Mouse (Mus musculus) neutrophil, adult 5-6 weeks (primary cell): ENCODE results near the gene Tspyl2. TPM values are rescaled to one million over a fixed set of nuclear protein-coding genes. Genes with fewer than 3 reads are reported as not detected.
"Not testable (repeated sequence)": the region's sequence is repeated elsewhere in the genome, so short reads cannot be mapped to it uniquely, and the experiment has no call there.

ENCODE experiments used
- ATAC-seq: fragments of 151-379, 151-347 bp; 2 replicates; pipeline ENCODE4 v1.8.0; 2017; ENCODE audit warnings: mild to moderate bottlenecking, moderate TSS enrichment; ENCODE audit not compliant: insufficient number of reproducible peaks, poor library complexity, low FRiP score, severe bottlenecking; ENCODE audit errors: extremely low read depth
- total RNA-seq: library from RNA; stranded (forward); fragments of 200-1000 nt; gene quantifications from 2 replicates; pipeline ENCODE4 v1.2.3, GENCODE M21; 2017

Tspyl2 gene
- total RNA-seq = 39.7 and 45.9 TPM in 2 replicates

GRCm38 (mm10) chrX:152342358-152342901, at the start of gene Tspyl2:
Gene Tspyl2 (minus strand): TSS chrX:152342425.
- peak; percentile 94 for ATAC-seq

- no peak for ATAC-seq
Observed at GRCm38 (mm10) chrX:152368397-152369273, 26.4 kb upstream of the Tspyl2 start, which contains the start of gene Gpr173. Gene Gpr173 (minus strand): TSS chrX:152368704.

GRCm38 (mm10) chrX:152368054-152368396, 25.8 kb upstream of the Tspyl2 start:
- no peak for ATAC-seq

- no peak for ATAC-seq
Observed at GRCm38 (mm10) chrX:152366418-152366817, 24.2 kb upstream of the Tspyl2 start.

- ATAC-seq = peak; percentile 82; the same call in 1 of the 2 replicates
Observed at GRCm38 (mm10) chrX:152352553-152353153, 10.4 kb upstream of the Tspyl2 start.

GRCm38 (mm10) chrX:152347041-152347440, 4.8 kb upstream of the Tspyl2 start:
- ATAC-seq = no peak

GRCm38 (mm10) chrX:152346587-152346986, 4.4 kb upstream of the Tspyl2 start:
- ATAC-seq = no peak

- ATAC-seq = no peak
Observed at GRCm38 (mm10) chrX:152342903-152343302, 678 bp upstream of the Tspyl2 start.

GRCm38 (mm10) chrX:152341496-152341895, 729 bp downstream of the Tspyl2 start:
- ATAC-seq = no peak

GRCm38 (mm10) chrX:152336546-152337332, 5.5 kb downstream of the Tspyl2 start:
- peak; percentile 90 for ATAC-seq

- not testable (repeated sequence) for ATAC-seq
Observed at GRCm38 (mm10) chrX:152336123-152336522, 6.1 kb downstream of the Tspyl2 start.

- not testable (repeated sequence) for ATAC-seq
Observed at GRCm38 (mm10) chrX:152329400-152329799, 12.8 kb downstream of the Tspyl2 start.

- no peak for ATAC-seq
Observed at GRCm38 (mm10) chrX:152327689-152328052, 14.6 kb downstream of the Tspyl2 start.

- peak; percentile 99 for ATAC-seq
Observed at GRCm38 (mm10) chrX:152326996-152327688, 15.1 kb downstream of the Tspyl2 start, which contains the start of gene Kantr. Gene Kantr (minus strand): TSS chrX:152327495.

GRCm38 (mm10) chrX:152323584-152323983, 18.6 kb downstream of the Tspyl2 start:
- ATAC-seq = no peak

GRCm38 (mm10) chrX:152322776-152323175, 19.4 kb downstream of the Tspyl2 start:
- ATAC-seq = no peak; the same call in 1 of the 2 replicates

- no peak for ATAC-seq
Observed at GRCm38 (mm10) chrX:152320535-152320934, 21.7 kb downstream of the Tspyl2 start.

GRCm38 (mm10) chrX:152307942-152308341, 34.3 kb downstream of the Tspyl2 start:
- 0 out of 2 replicates have a peak, but pooled peaks have one; percentile 51 for ATAC-seq
